Mouse (Mus musculus) R1 (cell line): ENCODE measurements at regions not wholly inside any gene's neighbourhood (a gene's known extent, or its start where the extent isn't known, plus 50 kb on each side); places are given as distances from the start of the nearest gene placed in this dataset.

Experiments
- DNase-seq: peaks from one replicate; pipeline ENCODE4 v3.0.0-alpha.2; 2018; ENCODE audit warnings: low read depth, low spot score

- DNase-seq = peak; percentile 15
Observed at GRCm38 (mm10) chr16:78877941-78878340, 52.8 kb upstream of the Chodl start.

GRCm38 (mm10) chr16:78859006-78859405 lies 71.7 kb upstream of the Chodl start:
- DNase-seq = no peak

DNA sequence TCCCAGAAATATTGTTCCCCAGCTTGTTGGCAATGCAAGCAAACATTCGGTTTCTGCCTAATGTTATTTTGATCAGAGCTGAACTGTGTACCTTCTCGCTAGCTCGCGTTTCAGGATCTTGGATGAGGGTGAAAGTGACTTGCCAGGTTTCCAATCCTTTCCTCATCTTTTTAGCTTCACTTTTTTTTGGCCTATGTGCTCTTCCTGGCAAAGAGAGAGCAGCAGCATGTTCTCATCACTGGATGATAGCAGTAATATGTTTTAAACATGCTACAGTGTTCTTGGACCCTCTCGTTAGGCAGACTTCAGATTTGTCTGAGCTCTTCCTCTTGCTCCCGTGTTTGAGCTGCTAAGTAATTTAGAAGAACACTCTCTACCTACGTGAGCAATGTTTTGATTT lies 99.8 kb upstream of the Chodl start:
- DNase-seq = no peak

DNA sequence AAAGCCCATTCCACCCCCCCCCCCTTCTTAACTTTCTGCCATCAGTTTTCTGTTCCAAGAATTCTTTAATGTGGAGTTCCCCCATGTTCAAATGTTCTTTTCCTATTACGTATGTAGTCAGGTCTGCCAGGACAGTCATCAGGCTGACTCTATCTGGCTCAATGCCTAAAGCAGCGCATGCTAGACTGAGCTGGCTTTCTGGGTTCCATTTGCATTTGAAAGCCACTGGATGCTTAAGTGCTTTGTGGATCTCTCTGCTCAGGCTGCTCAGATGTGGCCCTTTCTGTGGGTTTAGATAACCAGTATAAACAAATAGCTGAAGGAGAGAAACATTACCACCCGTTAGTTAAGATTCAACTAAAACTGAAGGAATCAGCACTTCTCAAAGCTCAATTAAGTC lies 103.0 kb upstream of the Chodl start:
- DNase-seq = peak; percentile 83

DNA sequence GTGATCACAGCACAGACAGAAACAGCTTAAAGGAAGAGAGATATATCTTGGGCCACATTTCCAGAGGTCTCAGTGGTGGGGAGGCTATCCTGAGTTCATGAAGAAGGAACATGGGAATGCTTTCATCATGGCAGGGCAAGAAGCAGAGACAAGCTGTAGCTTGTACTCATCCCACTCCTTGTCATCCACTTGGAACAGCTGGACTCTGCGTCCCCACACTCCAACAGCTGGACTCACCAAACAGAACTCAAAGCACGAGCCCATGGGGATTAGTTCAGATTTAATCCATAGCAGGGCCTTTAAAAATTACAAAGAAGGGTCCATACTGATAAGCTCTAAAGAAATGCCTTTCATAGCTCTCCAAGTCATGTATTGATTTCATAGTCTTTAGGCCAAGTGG lies 140.7 kb upstream of the Chodl start:
- DNase-seq = no peak

DNA sequence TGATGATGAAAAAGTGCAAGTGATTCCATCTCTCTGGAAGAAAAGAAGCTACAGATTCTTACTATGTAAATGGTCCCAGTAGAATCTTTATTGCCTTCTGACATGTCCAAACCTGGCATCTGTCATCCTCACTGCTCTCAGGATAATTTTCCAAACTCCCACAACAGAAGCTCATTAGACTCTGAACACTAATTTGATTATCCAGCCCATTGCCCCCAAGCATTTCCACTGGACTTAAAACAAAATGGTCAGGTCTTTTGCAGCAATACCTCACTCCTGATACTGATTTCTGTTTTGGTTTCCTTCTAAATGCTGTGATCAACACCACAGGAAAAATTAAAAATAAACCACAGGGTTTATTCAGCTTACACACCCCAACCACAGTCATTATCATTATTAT lies 171.5 kb upstream of the Chodl start:
- no peak for DNase-seq

DNA sequence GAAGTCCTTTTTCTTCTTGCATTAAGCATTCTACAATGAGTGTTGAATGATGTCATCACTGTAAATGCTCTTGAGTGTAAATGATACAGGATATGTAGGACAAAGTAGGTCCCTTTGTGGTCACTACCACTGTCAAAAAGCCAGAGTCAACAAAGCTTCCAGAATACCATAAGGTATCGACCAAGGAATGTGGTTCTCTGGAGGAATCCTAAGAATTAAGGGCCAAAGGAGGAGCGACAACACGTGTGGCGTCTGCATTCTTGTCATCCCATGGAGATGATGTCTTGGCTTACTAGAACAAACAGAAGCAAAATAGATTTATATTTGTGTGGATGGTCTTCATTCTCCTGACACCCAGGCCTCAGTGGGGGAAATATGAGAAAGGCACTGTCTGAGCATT lies 161.4 kb upstream of the D16Ertd472e start:
- DNase-seq = peak; percentile 3

- DNase-seq = no peak
Observed at GRCm38 (mm10) chr16:78730583-78731501, 154.3 kb upstream of the D16Ertd472e start.

- no peak for DNase-seq
Observed at GRCm38 (mm10) chr16:78725541-78725940, 149.0 kb upstream of the D16Ertd472e start.

DNA sequence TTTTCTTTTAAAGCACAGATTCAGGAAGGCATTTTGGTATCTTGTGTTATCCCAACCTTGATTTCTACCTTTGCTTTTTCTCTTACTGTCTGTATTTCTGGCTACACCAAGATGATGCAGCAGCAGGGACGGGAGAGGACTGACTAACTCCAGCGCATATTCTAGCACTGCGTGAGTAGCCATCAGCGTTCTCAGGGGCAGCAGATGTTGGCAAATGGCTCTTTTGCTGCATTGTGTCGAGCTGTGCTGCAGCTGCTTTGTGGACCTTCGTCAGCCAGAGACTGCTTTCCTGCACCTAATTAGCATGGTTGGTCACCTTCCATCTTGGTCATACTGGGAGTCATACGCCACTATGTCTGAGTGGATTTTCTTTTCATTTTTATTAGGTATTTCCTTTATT lies 133.4 kb upstream of the D16Ertd472e start:
- DNase-seq = no peak

DNA sequence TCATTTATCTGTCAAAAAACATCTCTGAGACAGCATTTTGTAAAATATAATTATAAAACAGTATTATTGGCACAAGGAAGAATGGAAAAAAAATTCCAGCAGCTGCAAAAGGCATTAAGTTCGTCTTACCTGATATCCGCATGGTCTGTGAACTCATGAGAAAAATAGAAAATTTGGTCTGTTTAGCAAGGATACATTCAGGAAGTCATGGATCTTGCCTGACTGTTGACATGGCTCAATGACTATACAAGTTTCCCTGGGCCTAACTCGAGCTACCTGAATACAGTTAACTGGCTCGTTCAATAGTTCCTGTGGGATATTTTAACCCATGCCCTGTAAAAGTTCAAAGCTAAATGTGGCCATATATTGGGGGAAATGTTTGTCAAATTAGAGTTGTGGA lies 131.1 kb upstream of the D16Ertd472e start:
- DNase-seq = no peak

DNA sequence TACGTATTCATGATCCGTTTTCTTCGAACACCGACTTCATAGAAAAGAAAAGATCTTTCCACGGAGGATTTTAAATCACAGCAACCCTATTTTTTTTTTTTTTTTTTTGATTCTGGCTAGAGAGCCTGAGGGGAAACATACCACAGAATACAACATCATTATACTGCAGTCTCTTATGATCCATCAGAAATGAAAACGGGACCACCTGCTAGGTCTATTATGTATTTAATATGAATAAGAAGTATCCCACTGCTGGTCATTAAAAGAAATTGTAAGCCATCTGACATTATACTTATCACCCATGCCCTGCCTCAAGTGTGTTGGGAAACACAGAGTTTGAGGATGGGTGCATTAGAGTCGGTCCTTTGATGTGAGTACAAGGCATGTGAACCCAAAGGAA lies 130.7 kb upstream of the D16Ertd472e start:
- no peak for DNase-seq

DNA sequence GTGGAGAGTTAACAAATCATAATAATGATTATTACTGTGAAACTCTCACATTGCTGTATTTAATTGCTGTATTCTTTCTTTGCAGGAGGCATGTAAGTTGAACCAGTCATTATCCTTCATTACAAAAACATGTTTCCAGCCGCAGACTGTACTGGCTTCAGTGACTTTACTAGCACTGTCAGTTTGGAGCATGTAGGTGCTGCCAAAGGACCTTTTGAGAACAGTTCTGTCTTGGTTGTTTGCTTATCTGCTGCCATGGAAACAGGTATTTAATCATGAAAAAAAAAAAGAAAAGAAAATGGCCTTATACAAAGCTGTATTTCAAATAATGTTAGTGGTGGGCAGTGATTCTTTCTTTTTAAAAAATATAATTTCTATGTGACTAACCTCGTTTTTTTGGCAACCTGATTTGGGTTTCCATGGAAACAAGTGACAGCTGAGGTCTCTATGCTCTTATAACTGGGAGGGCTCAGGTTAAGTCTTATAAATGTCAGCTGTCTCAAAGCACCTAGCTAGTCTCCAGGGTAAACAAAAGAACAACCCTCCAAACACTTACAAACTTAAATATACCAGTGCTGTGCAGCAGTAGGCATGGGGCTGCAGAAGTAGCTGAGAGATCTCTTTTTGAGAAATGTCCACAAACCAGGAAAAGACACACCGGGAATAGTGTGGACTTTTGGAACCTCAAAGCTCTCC lies 121.2 kb upstream of the D16Ertd472e start:
- no peak for DNase-seq

- DNase-seq = no peak
Observed at GRCm38 (mm10) chr16:78688251-78688650, 111.7 kb upstream of the D16Ertd472e start.

DNA sequence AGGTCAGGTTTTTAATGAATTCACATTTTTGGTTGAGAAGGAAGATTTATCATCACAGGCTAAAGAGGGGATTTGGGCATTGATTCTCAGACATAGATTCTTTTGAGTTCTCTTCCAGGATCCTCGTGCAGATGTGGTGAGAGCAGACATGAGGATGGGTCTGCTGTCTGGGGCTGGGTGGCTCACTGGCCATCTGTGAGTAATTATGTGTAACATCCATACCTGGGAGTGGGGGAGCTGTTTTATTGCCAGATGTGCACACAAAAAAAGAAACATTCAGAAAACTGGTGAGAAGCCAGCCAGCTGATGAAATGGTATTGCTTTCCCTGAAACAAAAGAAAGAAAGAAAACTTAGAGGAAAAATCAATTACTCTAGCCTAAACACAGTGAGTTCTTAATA lies 108.7 kb upstream of the D16Ertd472e start:
- no peak for DNase-seq

GRCm38 (mm10) chr16:78684031-78684430 lies 107.5 kb upstream of the D16Ertd472e start:
- DNase-seq = no peak

GRCm38 (mm10) chr16:78661126-78661525 lies 84.6 kb upstream of the D16Ertd472e start:
- DNase-seq = no peak

DNA sequence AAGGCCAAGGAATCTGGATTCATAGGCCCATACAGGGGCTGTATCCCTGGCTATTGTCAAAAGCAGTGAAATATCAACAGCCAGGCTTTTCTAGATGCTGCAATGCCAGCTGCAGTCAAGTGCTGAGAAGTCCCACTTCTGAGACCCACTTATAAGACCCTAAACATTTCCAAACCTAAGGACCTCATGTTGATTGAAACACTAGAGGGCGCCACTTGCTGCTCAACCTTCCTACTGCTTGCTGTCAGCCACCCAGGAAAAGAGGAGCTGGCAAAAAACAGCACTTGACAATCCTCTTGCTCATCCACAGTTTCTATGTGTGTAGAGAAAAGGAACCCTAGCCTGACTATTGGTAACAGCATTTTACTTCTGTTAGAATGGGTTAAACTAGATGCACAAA lies 68.2 kb upstream of the D16Ertd472e start:
- peak; percentile 63 for DNase-seq

DNA sequence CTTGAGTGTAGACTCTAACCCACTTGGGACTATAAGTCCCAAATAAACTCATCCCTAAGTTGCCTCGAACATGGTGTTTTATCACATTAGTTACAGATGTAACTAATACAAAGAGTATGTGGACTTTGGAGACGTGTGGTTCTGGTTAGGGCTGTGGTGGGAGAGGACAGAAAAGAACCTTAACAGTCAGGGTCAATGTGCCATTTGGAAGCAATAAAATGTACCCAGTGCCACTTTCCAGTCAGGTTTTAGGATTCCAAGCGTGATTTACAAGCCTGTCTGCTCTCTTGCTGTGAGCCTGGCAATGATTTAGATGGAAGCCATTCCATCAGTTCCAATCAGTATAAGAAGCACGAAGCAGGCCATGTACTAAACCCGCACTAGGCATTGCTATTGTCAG lies 65.2 kb upstream of the D16Ertd472e start:
- no peak for DNase-seq

GRCm38 (mm10) chr16:78641205-78641604 lies 64.7 kb upstream of the D16Ertd472e start:
- DNase-seq = no peak

- DNase-seq = no peak
Observed at GRCm38 (mm10) chr16:78637452-78637851, 60.9 kb upstream of the D16Ertd472e start.

GRCm38 (mm10) chr16:78637015-78637414 lies 60.5 kb upstream of the D16Ertd472e start:
- peak; percentile 66 for DNase-seq

DNA sequence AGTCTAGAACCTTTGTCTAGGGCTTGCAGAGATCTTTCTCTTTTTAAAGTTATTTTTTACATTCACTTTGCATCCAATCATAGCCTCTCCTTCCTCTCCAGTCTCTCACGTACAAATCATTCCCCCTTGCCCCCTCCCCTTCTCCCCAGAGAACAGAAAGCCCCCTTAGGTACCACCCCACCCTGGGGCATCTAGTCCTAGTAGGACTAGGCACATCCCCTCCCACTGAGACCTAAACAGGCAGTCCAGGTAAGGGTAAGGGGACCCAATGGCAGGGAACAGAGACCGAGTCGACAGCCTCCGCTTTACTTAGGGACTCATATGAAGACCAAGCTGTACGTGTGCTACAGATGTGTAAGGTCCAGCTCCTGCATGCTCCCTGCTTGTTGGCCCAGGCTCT lies 59.3 kb upstream of the D16Ertd472e start:
- DNase-seq = no peak
